Mouse (Mus musculus) right cerebral cortex, postnatal 36 days (tissue): ENCODE measurements around the gene Serf2.
"Not testable (repeated sequence)": the region's sequence is repeated elsewhere in the genome, so short reads cannot be mapped to it uniquely, and the experiment has no call there.

Experiments
- DNase-seq, 2 experiments: peaks; one replicate each; pipeline ENCODE4 v3.0.0; 2022; ENCODE audit warnings: low spot score in 2 of 2, mixed read lengths in 1 of 2

Gene Serf2

DNA sequence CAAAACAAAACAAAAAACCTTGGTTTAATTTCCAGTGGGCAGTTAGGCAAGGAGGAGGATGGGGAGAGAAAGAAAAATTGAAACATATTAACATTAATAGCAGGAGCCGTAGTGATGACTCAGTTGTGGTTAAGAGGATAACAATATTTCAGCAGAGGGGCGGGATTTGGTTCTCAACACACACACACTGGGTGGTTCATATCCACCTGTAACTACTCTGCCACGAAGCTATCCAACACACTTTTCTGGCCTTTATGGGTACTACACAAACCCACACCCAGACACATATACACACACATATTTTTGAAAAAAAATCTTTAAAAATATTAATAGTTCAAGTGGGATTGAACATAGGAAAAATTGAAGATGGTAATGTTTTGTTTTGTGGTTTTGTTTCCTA, 2.0 kb upstream of the Serf2 start:
- DNase-seq: no peak

DNA sequence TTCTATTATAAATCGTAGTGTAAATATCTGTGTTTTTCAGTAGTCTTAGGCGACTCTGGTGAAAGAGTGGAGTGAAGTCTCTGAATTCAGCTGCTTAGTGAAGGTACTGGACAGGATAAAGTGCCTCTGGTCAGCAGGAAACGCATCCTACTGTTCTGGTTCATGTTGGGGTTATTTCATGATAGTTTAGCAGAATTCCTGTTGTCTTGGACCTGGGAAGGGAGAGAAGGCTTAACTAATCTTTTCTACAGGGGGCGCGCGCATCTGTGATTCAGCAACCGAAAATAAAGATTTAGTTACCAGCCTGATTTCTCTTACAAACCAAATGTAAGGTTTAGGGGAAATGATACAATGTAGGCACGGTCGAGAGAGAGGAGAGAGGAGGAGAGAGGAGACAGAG, 859 bp upstream of the Serf2 start:
- no peak for DNase-seq

DNA sequence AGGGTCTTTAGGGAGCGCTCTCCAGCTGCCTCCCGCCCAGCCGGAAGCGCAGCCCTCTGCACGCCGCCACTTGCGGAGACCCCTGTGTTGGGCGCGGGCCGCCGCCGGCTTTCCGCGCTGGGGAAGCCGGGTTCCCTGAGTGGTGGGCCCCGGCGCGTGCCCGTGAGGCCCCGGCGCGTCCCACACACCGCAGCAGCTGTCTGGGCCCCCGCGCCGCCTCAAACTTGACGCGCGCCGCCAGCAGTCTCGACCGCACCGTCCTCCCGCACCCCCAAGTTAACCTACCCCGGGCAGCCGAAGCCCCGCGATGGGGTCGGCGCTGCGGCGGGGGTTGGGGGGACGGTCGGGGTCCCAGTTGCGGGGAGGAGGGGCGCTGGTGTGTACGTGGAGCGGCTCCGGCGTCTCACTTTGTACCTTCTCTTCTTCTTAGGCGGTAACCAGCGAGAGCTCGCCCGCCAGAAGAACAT, 583 bp downstream of the Serf2 start:
- DNase-seq: no peak

DNA sequence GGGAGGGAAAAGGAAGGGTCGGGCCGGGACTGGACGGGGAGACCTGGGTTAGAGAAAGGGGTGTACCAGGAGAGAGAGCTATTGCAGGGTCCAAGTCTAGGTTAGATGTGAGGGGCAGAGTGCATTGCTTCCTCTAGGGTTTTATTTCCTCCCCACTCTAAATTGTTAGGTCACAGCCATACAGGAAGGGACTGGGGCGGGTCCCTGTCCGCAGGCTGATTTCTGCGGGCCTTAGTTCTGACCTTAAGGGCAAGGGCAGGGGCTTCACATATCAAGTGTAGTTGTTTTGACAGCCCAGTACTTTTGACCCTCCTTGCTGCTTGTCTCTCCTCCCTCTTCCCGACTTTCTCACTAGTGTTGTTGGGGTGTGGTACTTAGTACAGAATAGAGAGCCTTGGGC, 1.1 kb downstream of the Serf2 start:
- DNase-seq: no peak

DNA sequence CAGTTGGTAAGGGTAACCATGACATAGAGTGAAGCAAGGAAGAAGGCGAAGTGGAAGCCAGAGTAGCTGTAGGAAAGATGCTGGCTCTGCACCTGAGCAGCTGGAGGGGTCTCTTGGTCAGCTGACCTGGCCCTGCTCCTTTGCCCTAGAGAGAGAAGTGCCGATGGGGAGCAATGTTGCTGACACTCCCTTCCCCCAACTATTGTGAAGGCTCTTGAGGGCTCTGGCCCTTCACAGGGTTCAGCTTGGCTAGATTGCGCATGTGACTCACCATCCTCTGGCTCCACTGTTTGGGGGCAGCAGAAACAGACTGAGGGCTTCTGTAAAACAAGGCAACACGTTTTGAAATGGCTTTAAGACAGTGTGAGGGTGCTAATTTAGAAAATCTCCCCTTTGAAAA, 3.4 kb downstream of the Serf2 start:
- DNase-seq: no peak

DNA sequence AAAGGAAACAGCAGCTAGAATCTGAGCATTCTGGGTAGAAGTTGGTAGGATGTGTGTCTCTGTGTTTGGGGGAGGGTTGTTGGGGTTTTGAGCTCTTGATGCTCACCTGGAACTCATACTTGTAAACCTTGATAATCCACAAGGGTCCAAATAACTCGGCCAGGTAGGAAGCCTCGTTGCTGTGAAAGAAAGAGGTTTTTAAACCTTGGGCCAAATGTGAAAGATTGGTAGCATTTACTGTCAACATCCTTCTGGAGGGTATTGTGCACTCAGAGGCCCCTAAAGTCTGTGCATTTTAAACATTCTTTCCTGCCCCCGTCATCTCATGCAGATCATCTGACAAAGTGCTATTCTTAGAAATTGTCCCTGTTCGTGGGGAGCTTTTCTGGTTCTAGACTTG, 4.0 kb downstream of the Serf2 start, which contains the start of gene Hypk:
Hypk (plus strand) TSS at position 301 of the 400 bp plus-strand sequence.
- no peak for DNase-seq

DNA sequence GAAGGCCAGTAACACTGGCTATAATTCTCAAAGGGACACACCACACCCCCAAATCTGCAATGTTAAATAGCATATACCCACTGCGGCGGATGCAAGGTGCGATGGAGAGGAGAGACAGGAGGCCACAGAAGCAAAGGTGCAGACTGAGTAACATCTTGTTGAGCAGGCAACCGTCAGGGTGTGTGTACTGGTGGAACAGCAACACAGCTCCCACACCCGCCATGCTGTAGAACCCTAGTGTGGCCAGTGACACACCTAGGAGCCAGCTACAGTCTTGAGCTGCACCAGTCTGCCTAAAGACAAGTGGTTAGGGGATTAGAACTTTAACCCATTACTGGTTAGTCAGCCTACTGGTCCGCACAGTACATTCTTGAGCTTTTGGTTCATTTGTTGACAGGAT, 4.9 kb downstream of the Serf2 start:
- DNase-seq: no peak

DNA sequence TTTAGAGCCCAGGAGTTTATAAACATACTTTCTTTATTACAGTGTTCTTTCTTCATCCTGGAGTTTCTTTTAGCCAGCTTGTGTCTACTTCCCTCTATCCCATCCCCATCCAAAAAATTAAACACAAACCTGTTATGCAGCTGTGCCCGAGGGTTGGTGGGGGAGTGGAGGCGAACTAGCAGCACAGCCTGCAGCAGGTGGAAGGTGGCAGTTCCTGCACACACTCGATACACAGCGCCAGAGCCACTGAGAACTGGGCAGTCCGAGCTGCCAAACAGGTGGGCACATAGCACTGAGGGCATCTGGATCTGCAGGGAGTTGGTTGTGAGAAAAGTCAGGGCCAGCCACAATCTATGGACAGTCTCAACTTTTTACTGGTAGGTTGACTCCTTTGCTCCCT, 6.5 kb downstream of the Serf2 start:
- no peak for DNase-seq

DNA sequence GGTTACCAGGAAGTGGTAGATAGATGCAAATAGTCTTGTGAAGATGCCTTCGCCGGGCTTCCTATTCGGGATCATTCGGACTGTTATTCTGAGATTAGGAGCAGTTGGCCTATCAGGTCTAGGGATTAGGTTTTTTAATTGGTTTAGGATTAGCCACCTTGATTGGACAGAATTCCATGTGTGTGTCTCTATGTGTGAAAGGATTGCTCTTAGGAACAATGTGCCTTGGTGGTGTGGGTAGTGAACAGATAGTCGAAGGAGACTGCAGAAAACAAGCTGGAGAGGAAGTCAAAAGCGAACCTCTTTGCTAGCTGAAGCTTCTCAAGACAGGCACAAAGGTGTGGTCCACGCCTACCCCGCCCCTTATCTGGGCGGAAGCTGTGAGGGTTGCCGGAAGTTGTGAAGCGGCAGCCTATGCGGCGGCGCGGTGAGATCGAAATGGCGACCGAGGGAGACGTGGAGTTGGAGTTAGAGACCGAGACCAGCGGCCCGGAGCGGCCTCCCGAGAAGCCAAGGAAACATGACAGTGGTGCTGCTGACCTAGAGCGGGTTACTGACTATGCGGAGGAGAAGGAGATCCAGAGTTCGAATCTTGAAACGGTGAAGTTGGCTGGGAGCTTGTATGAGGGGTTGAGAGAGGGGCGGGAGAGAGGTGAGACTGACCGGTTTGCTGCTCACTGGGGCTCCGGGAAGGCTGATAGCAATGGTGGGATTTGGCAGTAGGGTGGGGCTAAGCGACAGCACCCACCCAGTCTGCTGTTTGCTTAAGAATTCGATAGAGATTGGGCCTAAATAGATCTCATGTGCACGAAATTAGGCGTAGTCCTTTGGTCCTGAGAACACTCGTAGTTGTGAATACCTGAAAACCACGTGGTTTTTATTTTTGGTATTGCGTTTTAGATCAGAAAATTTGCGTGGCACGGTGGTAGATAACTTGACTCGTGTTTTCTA, 8.0 kb downstream of the Serf2 start, which contains the start of gene Serinc4:
Serinc4 (minus strand) TSS at position 90 of the 951 bp plus-strand sequence.
- DNase-seq: peak; percentile 80 to 83

DNA sequence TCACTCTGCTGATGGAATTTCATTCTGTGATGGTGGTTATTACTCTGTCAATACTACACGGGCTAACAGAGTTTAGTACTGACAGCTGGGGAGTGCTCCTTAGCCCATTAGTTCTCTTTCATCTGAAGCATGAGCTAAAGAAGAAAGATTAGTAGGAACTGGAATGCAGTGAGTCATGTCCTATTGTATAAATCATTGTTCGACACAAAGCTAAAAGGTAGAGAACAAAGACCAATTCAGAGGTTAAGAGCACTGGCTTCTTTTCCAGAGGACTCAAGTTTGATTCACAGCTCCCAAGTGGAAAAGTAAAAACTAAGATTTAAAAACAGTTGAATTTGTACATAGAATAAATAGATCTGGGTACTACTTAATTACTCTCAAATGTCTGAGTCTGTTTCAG, 11.1 kb downstream of the Serf2 start:
- no peak for DNase-seq

DNA sequence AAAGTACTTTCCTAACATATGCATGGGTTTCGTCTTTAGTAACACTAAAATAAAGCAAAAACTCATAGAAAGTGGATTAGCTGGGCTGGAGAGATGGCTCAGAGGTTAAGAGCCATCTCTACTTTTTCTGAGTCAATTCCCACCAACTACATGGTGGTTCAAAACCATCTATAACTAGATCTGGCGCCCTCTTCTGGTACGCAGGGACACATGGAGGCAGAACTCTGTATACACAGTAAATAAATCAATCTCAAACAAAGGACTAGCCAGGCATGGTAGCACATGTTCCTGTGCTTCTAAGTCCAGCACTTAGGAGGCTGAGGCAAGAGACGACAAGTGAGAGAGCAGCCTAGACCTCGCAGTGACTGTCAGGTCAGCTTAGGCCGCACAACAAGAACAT, 20.0 kb downstream of the Serf2 start:
- not testable (repeated sequence) for DNase-seq

DNA sequence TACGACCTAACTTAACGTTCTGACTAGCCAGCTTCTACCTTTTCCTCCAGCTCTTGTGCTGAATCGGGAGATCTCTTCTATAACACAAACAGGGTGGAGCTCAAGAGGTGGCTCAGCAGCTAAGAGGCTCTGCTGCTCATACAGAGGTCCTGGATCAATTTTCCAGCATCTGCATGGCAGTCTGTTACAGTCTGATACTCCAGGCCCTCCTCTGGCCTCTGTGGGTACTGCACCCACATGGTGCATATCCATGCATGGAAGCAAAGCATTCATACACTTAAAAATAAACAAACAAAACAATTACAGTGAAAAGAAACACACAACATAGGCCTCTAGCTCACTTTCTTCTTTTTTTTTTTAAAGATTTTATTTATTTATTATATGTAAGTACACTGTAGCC, 23.8 kb downstream of the Serf2 start:
- DNase-seq: not testable (repeated sequence)

DNA sequence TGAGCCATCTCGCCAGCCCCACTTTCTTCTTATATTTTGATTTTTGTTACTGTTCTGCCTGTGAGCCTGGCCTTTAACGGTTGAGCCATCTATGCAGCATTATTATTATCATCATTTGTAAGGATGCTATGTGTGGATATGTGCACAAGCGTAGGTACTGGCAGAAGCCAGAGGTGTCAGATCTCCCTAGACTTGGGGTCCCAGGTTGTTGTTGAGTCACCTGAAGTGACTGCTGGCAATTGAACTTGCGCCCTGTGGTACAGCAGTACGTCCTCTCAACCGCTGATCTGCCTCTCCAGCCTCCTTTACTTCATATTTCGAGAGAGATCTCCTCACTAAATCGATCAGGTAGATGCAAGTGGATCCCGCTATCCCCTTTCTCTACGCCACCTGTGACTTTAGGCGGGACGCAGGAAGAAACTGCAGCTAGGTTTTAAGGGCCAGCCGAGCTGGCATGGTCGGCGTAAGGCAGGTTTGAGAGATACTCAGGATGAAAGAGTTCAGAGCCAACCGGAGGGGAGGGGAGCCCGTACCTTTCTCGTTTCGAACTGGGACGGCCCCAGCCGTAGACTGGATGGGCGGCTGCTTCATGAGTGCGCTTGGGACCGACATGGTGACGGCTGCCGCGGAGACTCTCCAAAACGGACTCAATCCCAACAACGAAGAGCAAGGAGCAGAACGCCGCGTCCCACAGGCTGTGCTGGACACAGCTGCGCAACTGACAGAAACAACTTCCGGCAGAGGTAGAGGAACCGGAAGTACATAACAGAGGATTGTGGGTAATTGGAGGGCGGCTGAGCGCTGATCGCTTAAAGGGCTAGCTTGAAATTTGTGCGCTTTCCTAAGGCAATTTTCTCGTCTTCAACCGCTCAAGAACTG, 24.5 kb downstream of the Serf2 start, which contains the start of gene Mfap1b:
Mfap1b (minus strand) TSS at position 767 of the 879 bp plus-strand sequence.
- DNase-seq: peak; percentile 80 to 88

DNA sequence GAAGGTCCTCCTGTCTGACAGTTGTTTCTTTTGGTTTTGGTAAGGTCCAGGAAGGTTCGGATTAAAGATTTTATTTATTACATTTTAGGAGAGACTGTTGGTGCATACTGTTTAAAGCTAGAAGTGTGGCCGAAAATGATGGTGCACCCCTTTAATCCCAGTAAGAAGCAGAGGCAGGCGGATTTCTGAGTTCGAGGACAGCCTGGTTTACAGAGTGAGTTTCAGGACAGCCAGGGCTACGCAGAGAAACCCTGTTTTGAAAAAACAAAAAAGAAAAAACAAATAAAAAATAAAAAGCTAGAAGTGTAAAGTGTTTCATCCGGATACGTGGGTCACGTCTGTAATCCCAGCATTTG, 25.2 kb downstream of the Serf2 start:
- DNase-seq: no peak

DNA sequence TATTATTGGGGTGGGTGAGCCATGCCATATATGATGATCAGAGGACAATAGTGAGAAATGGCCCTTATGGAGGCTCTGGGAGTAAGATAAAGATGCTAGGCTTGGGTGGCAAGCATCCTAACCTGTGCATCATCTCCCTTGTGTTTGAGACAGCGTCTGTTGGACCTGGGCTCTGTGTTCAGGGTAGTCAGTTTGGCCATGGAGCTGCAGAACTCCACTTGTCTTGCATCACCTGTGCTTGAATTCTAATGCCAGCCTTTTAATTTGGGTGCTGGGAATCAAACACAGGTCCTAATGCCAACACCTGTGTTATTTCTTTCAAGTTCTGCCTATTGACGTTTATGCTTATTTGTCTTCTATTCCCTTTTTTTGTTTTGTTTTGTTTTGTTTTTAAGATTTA, 26.3 kb downstream of the Serf2 start:
- DNase-seq: not testable (repeated sequence)

DNA sequence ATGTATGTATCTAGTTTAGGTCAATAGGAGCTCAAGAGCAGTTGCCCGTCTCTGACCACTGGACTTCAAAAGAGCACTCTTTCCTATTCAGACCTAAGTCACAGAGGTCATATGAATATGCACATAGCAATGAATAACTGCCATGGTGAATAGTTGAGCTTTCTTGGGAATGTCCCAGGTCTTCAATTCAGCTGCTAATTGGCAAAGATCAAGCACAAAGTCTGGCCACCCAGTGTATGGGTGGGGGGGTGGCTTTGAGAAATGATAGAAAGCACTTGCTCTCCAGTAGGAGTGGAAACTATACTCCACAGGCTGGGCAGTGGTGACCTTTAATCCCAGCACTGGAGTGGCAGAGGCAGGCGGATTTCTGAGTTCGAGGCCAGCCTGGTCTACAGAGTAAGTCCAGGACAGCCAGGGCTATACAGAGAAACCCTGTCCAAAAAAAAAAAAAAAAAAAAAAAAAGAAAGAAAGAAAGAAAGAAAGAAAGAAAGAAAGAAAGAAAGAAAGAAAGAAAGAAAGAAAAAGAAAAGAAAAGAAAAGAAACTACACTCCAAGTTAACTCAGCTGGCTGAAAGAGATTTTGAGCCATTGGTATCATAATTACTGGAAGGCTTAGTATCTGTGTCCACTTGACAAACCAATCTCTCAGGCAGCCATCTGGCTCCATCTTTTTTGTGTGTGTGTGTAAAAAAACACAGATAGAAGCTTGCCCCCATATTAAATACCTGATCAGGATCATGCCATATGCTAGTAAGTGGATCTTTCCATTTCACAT, 28.7 kb downstream of the Serf2 start:
- DNase-seq: no peak

DNA sequence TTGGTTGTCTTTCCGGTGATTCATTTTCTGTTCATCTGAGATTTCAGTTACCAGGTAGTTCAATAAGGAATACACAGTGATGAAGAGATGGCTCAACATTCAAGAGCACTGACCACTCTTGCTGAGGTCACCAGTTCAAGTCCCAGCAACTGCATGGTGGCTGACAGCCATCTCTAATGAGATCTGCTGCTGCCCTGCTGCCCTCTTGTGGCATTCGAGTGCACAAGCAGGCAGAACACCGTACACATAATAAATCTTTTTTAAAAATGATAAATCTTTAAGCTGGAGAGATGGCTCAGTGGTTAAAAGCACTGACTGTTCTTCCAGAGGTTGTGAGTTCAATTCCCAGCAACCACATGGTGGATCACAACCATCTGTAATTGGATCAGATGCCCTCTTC, 31.5 kb downstream of the Serf2 start:
- no peak for DNase-seq

DNA sequence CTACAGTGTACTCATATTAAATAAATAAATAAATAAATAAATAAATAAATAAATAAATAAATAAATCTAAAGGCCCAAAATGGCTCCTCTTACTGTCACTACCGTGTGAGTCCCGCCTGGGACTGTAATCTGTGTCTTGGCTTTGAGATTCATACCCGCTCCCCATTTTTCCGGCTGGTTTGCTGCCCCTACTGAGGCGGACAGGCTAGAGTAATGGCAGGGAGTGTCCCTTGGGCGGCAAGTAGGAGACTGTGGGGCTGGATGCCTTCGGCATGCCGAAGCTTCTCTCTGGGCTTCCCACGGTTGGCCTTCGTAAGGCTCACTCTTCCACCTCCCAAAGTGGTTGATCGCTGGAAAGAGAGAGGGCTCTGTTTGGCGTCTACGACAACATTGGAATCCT, 31.9 kb downstream of the Serf2 start:
- not testable (repeated sequence) for DNase-seq

DNA sequence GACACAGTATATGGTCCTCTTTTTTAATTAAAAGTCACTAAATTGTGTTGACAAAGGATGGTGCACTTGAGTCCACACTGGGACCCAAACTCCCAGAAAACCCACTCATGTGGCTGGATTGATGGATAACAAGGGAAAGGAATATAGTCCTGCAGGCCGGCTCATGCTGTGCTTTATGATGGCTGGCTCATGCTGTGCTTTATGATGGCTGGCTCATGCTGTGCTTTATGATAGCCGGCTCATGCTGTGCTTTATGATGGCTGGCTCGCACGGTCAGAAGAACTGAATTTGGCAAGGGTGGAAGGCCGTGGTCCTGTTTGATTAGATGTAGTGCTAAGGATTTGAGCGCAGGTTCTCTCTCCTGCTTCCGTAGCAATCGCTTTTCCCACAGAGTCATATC, 34.6 kb downstream of the Serf2 start:
- no peak for DNase-seq

DNA sequence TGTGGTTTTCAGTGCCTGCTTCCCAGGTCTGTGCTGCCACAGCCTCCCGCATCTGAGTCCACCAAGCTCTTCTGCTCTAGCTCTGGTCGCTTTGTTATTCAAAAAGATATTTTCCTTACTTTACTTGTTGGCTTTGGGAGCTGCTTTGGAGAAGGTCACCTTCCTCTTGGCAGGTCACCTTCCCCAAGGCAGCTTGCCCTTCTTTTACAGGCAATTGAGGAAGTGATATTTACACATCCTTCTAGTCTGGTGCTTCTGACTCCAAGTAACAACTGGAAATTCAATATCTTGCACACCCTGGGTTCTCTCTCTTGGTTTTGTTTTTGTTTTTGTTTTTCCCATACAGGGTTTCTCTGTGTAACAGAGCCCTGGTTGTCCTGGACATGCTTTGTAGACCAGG, 35.4 kb downstream of the Serf2 start:
- not testable (repeated sequence) for DNase-seq

DNA sequence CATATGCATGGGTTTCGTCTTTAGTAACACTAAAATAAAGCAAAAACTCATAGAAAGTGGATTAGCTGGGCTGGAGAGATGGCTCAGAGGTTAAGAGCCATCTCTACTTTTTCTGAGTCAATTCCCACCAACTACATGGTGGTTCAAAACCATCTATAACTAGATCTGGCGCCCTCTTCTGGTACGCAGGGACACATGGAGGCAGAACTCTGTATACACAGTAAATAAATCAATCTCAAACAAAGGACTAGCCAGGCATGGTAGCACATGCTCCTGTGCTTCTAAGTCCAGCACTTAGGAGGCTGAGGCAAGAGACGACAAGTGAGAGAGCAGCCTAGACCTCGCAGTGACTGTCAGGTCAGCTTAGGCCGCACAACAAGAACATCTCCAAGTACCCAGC, 52.6 kb downstream of the Serf2 start:
- DNase-seq: not testable (repeated sequence)
